9 mouse cellular contexts compared by ENCODE assay signal in genomic region chr1:84406891-84407290, GRCm38 (mm10). TPM values are rescaled to one million over a fixed set of nuclear protein-coding genes. Genes with fewer than 3 reads are reported as not detected.
DNase-seq lines count a peak whose midpoint lies in the region; ATAC-seq lines count a peak whose summit lies in the region.
"Had no signal": no experiment of that assay in that cellular context is flagged by ENCODE, and none has a peak within 500 bp of the region (broad histone marks: within the 10 kb centered on the region; RNA-seq: fewer than 3 reads in every experiment).

No protein-coding gene starts in this region.

- no peak overlapping the region for H3K4me2 ChIP-seq in forebrain, embryonic 13.5 days

- no peaks in the 10 kb centered on the region for H3K9me3 ChIP-seq in forebrain, embryonic 13.5 days (replicated peaks)
- H3K9me3 ChIP-seq: forebrain, embryonic 10.5 days had no signal

- ATAC-seq in forebrain, embryonic 13.5 days: no peak

- no peaks in the 10 kb centered on the region for H3K27me3 ChIP-seq in forebrain, embryonic 13.5 days

- H3K4me1 ChIP-seq in forebrain, embryonic 13.5 days: no peaks in the 10 kb centered on the region

- no peak overlapping the region for H3K27ac ChIP-seq in forebrain, embryonic 13.5 days
- H3K27ac ChIP-seq: forebrain, embryonic 10.5 days had no signal

- no peak overlapping the region for H3K9ac ChIP-seq in forebrain, embryonic 13.5 days

- no peak overlapping the region for H3K4me3 ChIP-seq in forebrain, embryonic 13.5 days
- H3K4me3 ChIP-seq: forebrain, embryonic 10.5 days had no signal

- WGBS in forebrain, embryonic 13.5 days: 83% methylated on average over 4 of the region's 4 CpGs

- 0 out of 2 replicates have a peak, but pooled peaks cover 3% of the 10 kb centered on the region for H3K36me3 ChIP-seq in forebrain, embryonic 13.5 days (ENCODE audit: poor library complexity, severe bottlenecking)
- H3K36me3 ChIP-seq: forebrain, embryonic 10.5 days had no signal

- intact Hi-C loops in heart, postnatal 14 days (cut with DNase I): no loop called here

- DNase-seq in adrenal gland, adult (ENCODE audit: inconsistent age in 2 of 2, low spot score in 1 of 2): peak; percentile 42 to 76
- DNase-seq in adrenal gland, postnatal 4 days (ENCODE audit: low spot score in 2 of 2): no peak
- DNase-seq in adipocyte (ENCODE audit: low spot score): peak; percentile 49
- DNase-seq in heart, postnatal 14 days: peak; percentile 54 to 55
- peak; percentile 49 to 67 for DNase-seq in lung, postnatal 4 days
- no peak for DNase-seq in neural tube, embryonic 10.5 days (ENCODE audit: extremely low spot score, low spot score)
- no peak for DNase-seq in embryo, embryonic 10.5 days (ENCODE audit: low spot score)

RNA-seq across cellular contexts. Expression of gene Pid1, which starts 42.9 kb away (rescaled TPM):
- total RNA-seq in adrenal gland, postnatal 4 days (2021): 10 to 100 TPM; 18.5 to 25.5 TPM
- total RNA-seq in heart, postnatal 14 days (2021): 10 to 100 TPM; 10.4 to 10.9 TPM
- polyA plus RNA-seq in forebrain, embryonic 13.5 days (2015; fragmentation: Nextera tagmentation; extraction: Ambion mirVana): 59.5 and 62.3 TPM in 2 replicates

Comparison
In these comparisons a context has a peak if more than half of its experiments do, and no peak if none do; other contexts are left out.
1. DNase-seq: peak in adrenal gland, adult (2 of 2), adipocyte (single experiment), heart, postnatal 14 days (2 of 2) and lung, postnatal 4 days (2 of 2); none in adrenal gland, postnatal 4 days (0 of 2), neural tube, embryonic 10.5 days (single experiment) and embryo, embryonic 10.5 days (single experiment).